Mouse (Mus musculus): ENCODE data around the gene Lclat1.

GRCm38 (mm10) chr17:73098636-73099035 lies 9.1 kb upstream of the Lclat1 start:
- TF ChIP-seq CTCF (conservative IDR thresholded peaks at IDR 0.05; ENCODE audit: low read length) (no peak), POU5F1 (IDR thresholded peaks at IDR 0.05; ENCODE audit: borderline replicate concordance, low read length) (no peak), NANOG (IDR thresholded peaks at IDR 0.05; ENCODE audit: borderline replicate concordance, low read length) (no peak)

Data from E14TG2a.4 (cell line).